Mouse (Mus musculus) telencephalon, adult 2 months (tissue): ENCODE data around the gene Pramef12.
"Not testable (repeated sequence)": the region's sequence is repeated elsewhere in the genome, so short reads cannot be mapped to it uniquely, and the experiment has no call there.

ENCODE experiments used
- DNase-seq: peaks from one replicate; pipeline ENCODE4 v3.0.0-alpha.2; 2011; ENCODE audit warnings: low read depth, low spot score

The Pramef12 gene

GRCm38 (mm10) chr4:144408290-144408689 is at the start of gene Pramef12:
Gene Pramef12, minus strand, starts transcription at chr4:144408464.
- DNase-seq: no peak

- DNase-seq: no peak
Observed at GRCm38 (mm10) chr4:144453217-144453616, 45.0 kb upstream of the Pramef12 start, which contains the start of gene Gm9944. Gene Gm9944, minus strand, starts transcription at chr4:144453317.

- DNase-seq: no peak
Observed at GRCm38 (mm10) chr4:144448546-144448945, 40.3 kb upstream of the Pramef12 start.

GRCm38 (mm10) chr4:144441582-144441981 is 33.3 kb upstream of the Pramef12 start:
- DNase-seq: no peak

- DNase-seq: no peak
Observed at GRCm38 (mm10) chr4:144441095-144441494, 32.8 kb upstream of the Pramef12 start.

- no peak for DNase-seq
Observed at GRCm38 (mm10) chr4:144438672-144439071, 30.4 kb upstream of the Pramef12 start, which contains the start of gene 1700012P22Rik. Gene 1700012P22Rik, minus strand, starts transcription at chr4:144438772.

- no peak for DNase-seq
Observed at GRCm38 (mm10) chr4:144433216-144433615, 25.0 kb upstream of the Pramef12 start.

- DNase-seq: no peak
Observed at GRCm38 (mm10) chr4:144430723-144431122, 22.5 kb upstream of the Pramef12 start.

- DNase-seq: no peak
Observed at GRCm38 (mm10) chr4:144428868-144429267, 20.6 kb upstream of the Pramef12 start.

GRCm38 (mm10) chr4:144424590-144424989 is 16.3 kb upstream of the Pramef12 start:
- DNase-seq: no peak

- DNase-seq: no peak
Observed at GRCm38 (mm10) chr4:144420644-144421043, 12.4 kb upstream of the Pramef12 start.

- DNase-seq: no peak
Observed at GRCm38 (mm10) chr4:144406261-144406660, 2.0 kb downstream of the Pramef12 start.

GRCm38 (mm10) chr4:144404456-144405086 is 3.7 kb downstream of the Pramef12 start:
- DNase-seq: no peak

GRCm38 (mm10) chr4:144402712-144403111 is 5.6 kb downstream of the Pramef12 start:
- no peak for DNase-seq

GRCm38 (mm10) chr4:144396316-144396715 is 11.9 kb downstream of the Pramef12 start:
- no peak for DNase-seq

- no peak for DNase-seq
Observed at GRCm38 (mm10) chr4:144377911-144378310, 30.4 kb downstream of the Pramef12 start, which contains the start of gene Pramef20. Gene Pramef20, minus strand, starts transcription at chr4:144377933.

GRCm38 (mm10) chr4:144357642-144358041 is 50.6 kb downstream of the Pramef12 start, which contains the start of gene Gm13119:
Gene Gm13119, plus strand, starts transcription at chr4:144357942.
- DNase-seq: not testable (repeated sequence)
